Mouse (Mus musculus): Measurements from ENCODE around the gene Plxnc1. TPM values are rescaled to one million over a fixed set of nuclear protein-coding genes. Genes with fewer than 3 reads are reported as not detected.
A peak's percentile ranks its signal among the peaks of the same experiment; 100 is the strongest.

Plxnc1 gene
- polyA plus RNA-seq, 2 experiments = 2.0 to 2.1 TPM

- TF ChIP-seq EP300 (IDR thresholded peaks at IDR 0.05; ENCODE audit: low read depth) = no peak
- no peak for TF ChIP-seq CTCF (IDR thresholded peaks at IDR 0.05; ENCODE audit: low read depth)
- Histone ChIP-seq H3K27ac (no peak overlapping the region), H3K4me1 (replicated peaks; ENCODE audit: control insufficient read depth in 2 of 2, insufficient read depth in 2 of 2, low read length in 1 of 2) (no peaks in the 10 kb centered on the region; a peak in 1 of 4 replicates), H3K4me2 (ENCODE audit: low read depth) (no peak overlapping the region), H3K9me3 (ENCODE audit: control insufficient read depth, low read length) (no peaks in the 10 kb centered on the region), H3K27me3 (ENCODE audit: control insufficient read depth, insufficient read depth, low read length) (no peaks in the 10 kb centered on the region), H3K36me3 (replicated peaks; ENCODE audit: control insufficient read depth, insufficient read depth, low read depth) (no peaks in the 10 kb centered on the region), H3K4me3 (ENCODE audit: insufficient read depth in 1 of 2, low read depth in 2 of 2, low read length in 2 of 2) (no peak overlapping the region), H3K9ac (replicated peaks) (no peak overlapping the region)
- ATAC-seq (ENCODE audit: insufficient read depth) (no peak), DNase-seq (ENCODE audit: low read depth in 3 of 3, low spot score in 3 of 3) (no peak)
- 75% methylated on average over 7 of the region's 7 CpGs for WGBS (ENCODE audit: insufficient replicate concordance)
Measured at GRCm38 (mm10) chr10:94957705-94958104, 13.1 kb upstream of the Plxnc1 start.

GRCm38 (mm10) chr10:94947915-94948675, 3.5 kb upstream of the Plxnc1 start:
- Histone ChIP-seq H3K4me2 (ENCODE audit: low read depth) (no peak overlapping the region), H3K36me3 (replicated peaks; ENCODE audit: control insufficient read depth, insufficient read depth, low read depth) (no peaks in the 10 kb centered on the region), H3K27ac (no peak overlapping the region), H3K4me1 (replicated peaks; ENCODE audit: control insufficient read depth in 2 of 2, insufficient read depth in 2 of 2, low read length in 1 of 2) (peaks cover 0 to 2% of the 10 kb centered on the region in 2 experiments; a peak in 2 of 4 replicates), H3K9ac (replicated peaks) (no peak overlapping the region), H3K9me3 (ENCODE audit: control insufficient read depth, low read length) (no peaks in the 10 kb centered on the region), H3K4me3 (ENCODE audit: insufficient read depth in 1 of 2, low read depth in 2 of 2, low read length in 2 of 2) (no peak overlapping the region), H3K27me3 (ENCODE audit: control insufficient read depth, insufficient read depth, low read length) (peaks cover 31% of the 10 kb centered on the region)
- TF ChIP-seq EP300 (IDR thresholded peaks at IDR 0.05; ENCODE audit: low read depth) = no peak
- TF ChIP-seq CTCF (IDR thresholded peaks at IDR 0.05; ENCODE audit: low read depth) = no peak
- ATAC-seq (ENCODE audit: insufficient read depth) (no peak), DNase-seq (ENCODE audit: low read depth in 3 of 3, low spot score in 3 of 3) (no peak)
- 35% methylated on average over 10 of the region's 10 CpGs for WGBS (ENCODE audit: insufficient replicate concordance)

GRCm38 (mm10) chr10:94947386-94947785, 2.8 kb upstream of the Plxnc1 start:
- Histone ChIP-seq H3K27ac (no peak overlapping the region), H3K27me3 (ENCODE audit: control insufficient read depth, insufficient read depth, low read length) (peaks cover 38% of the 10 kb centered on the region), H3K9ac (replicated peaks) (no peak overlapping the region), H3K4me3 (ENCODE audit: insufficient read depth in 1 of 2, low read depth in 2 of 2, low read length in 2 of 2) (no peak overlapping the region), H3K9me3 (ENCODE audit: control insufficient read depth, low read length) (no peaks in the 10 kb centered on the region), H3K4me2 (ENCODE audit: low read depth) (no peak overlapping the region), H3K4me1 (replicated peaks; ENCODE audit: control insufficient read depth in 2 of 2, insufficient read depth in 2 of 2, low read length in 1 of 2) (peaks cover 0 to 3% of the 10 kb centered on the region in 2 experiments; a peak in 3 of 4 replicates), H3K36me3 (replicated peaks; ENCODE audit: control insufficient read depth, insufficient read depth, low read depth) (no peaks in the 10 kb centered on the region)
- no peak for DNase-seq (ENCODE audit: low read depth in 3 of 3, low spot score in 3 of 3)
- 53% methylated on average over 7 of the region's 7 CpGs for WGBS (ENCODE audit: insufficient replicate concordance)
- no peak for ATAC-seq (ENCODE audit: insufficient read depth)
- no peak for TF ChIP-seq EP300 (IDR thresholded peaks at IDR 0.05; ENCODE audit: low read depth)
- peak; percentile 35 for TF ChIP-seq CTCF (IDR thresholded peaks at IDR 0.05; ENCODE audit: low read depth)

- WGBS (ENCODE audit: insufficient replicate concordance) = under 1% methylated on average over 36 of the region's 36 CpGs
- TF ChIP-seq CTCF (IDR thresholded peaks at IDR 0.05; ENCODE audit: low read depth) (no peak), EP300 (IDR thresholded peaks at IDR 0.05; ENCODE audit: low read depth) (no peak)
- H3K4me2 ChIP-seq (ENCODE audit: low read depth) = peak overlapping the region; percentile 81
- H3K27me3 ChIP-seq (ENCODE audit: control insufficient read depth, insufficient read depth, low read length) = peaks cover 42% of the 10 kb centered on the region
- no peak overlapping the region for H3K27ac ChIP-seq
- no peaks in the 10 kb centered on the region for H3K36me3 ChIP-seq (replicated peaks; ENCODE audit: control insufficient read depth, insufficient read depth, low read depth)
- H3K9me3 ChIP-seq (ENCODE audit: control insufficient read depth, low read length) = no peaks in the 10 kb centered on the region
- H3K9ac ChIP-seq (replicated peaks) = peak overlapping the region; percentile 51
- peak overlapping the region; percentile 51 to 66 for H3K4me3 ChIP-seq (ENCODE audit: insufficient read depth in 1 of 2, low read depth in 2 of 2, low read length in 2 of 2)
- ATAC-seq (ENCODE audit: insufficient read depth) (peak; percentile 3; the same call in 1 of the 2 replicates), DNase-seq (ENCODE audit: low read depth in 3 of 3, low spot score in 3 of 3) (no peak)
- H3K4me1 ChIP-seq (replicated peaks; ENCODE audit: control insufficient read depth in 2 of 2, insufficient read depth in 2 of 2, low read length in 1 of 2) = peaks cover 0 to 14% of the 10 kb centered on the region in 2 experiments; a peak in 3 of 4 replicates
Measured at GRCm38 (mm10) chr10:94945206-94945711, 624 bp upstream of the Plxnc1 start.

All from liver, embryonic 14.5 days (tissue).